Mouse (Mus musculus) midbrain, embryonic 13.5 days (tissue): ENCODE measurements around the gene Unkl. TPM values are rescaled to one million over a fixed set of nuclear protein-coding genes. Genes with fewer than 3 reads are reported as not detected.
A peak's percentile ranks its signal among the peaks of the same experiment; 100 is the strongest.

Experiments
- ATAC-seq: fragments of 200-750 bp; cut with Nextera tagmentation; 2 replicates; pipeline ENCODE4 v1.8.0; 2017; ENCODE audit warnings: mild to moderate bottlenecking, moderate TSS enrichment, moderate library complexity
- H3K27ac ChIP-seq: fragments of 300-500 bp; sonication (generic); 2 replicates; pipeline ENCODE4 v1.5.1; 2015; ENCODE audit warnings: inconsistent platforms, mild to moderate bottlenecking, moderate library complexity
- H3K27me3 ChIP-seq: fragments of 300-500 bp; sonication (generic); 2 replicates; pipeline ENCODE4 v1.6.1; 2015; ENCODE audit warnings: mild to moderate bottlenecking, inconsistent platforms
- H3K36me3 ChIP-seq: fragments of 300-500 bp; sonication (generic); 2 replicates; pipeline ENCODE4 v1.6.1; 2015; ENCODE audit warnings: mild to moderate bottlenecking, inconsistent platforms
- H3K4me1 ChIP-seq: fragments of 300-500 bp; sonication (generic); replicated peaks from 2 replicates; pipeline ENCODE4 v1.6.1; 2015; ENCODE audit warnings: inconsistent platforms
- H3K4me2 ChIP-seq: fragments of 300-500 bp; sonication (generic); replicated peaks from 2 replicates; pipeline ENCODE4 v1.6.1; 2015; ENCODE audit warnings: moderate library complexity, mild to moderate bottlenecking, inconsistent platforms
- H3K4me3 ChIP-seq: fragments of 300-500 bp; sonication (generic); replicated peaks from 2 replicates; pipeline ENCODE4 v1.5.1; 2015; ENCODE audit warnings: mild to moderate bottlenecking, inconsistent platforms
- H3K9ac ChIP-seq: fragments of 300-500 bp; sonication (generic); replicated peaks from 2 replicates; pipeline ENCODE4 v1.6.1; 2015; ENCODE audit warnings: mild to moderate bottlenecking, inconsistent platforms
- H3K9me3 ChIP-seq: fragments of 300-500 bp; sonication (generic); 2 replicates; pipeline ENCODE4 v1.6.1; 2016; ENCODE audit warnings: mild to moderate bottlenecking, inconsistent platforms
- WGBS: fragments of 180-500 bp; shearing (Covaris S2); methylation state at CpG from one replicate; pipeline ENCODE4 v1.1.7; 2015; 5-methylcytosine and 5-hydroxymethylcytosine counted together
- polyA plus RNA-seq: library from polyadenylated mRNA; unstranded; fragments of >200 nt; fragmentation: Nextera tagmentation; extraction: Ambion mirVana; gene quantifications from 2 replicates; pipeline ENCODE4 v1.2.1, GENCODE M21; 2015

Unkl gene
- polyA plus RNA-seq, 1 experiment from 2014 or later, result 13.0 TPM

- Histone ChIP-seq H3K9me3 (no peaks in the 10 kb centered on the region), H3K27me3 (peaks cover 6% of the 10 kb centered on the region; the same call in 1 of the 2 replicates), H3K9ac (peak overlapping the region; percentile 77), H3K27ac (peak overlapping the region; percentile 95; the same call in 1 of the 2 replicates), H3K4me1 (peaks cover 36% of the 10 kb centered on the region), H3K4me2 (peak overlapping the region; percentile 100), H3K36me3 (no peaks in the 10 kb centered on the region), H3K4me3 (peak overlapping the region; percentile 81)
- 10% methylated on average over 17 of the region's 17 CpGs for WGBS
- ATAC-seq, result peak; percentile 42
These were observed 3.2 kb upstream of the Unkl start for GRCm38 (mm10) chr17:25184961-25185360.

- ATAC-seq, result no peak
- H3K4me2 ChIP-seq, result peak overlapping the region; percentile 94
- peak overlapping the region; percentile 98 for H3K4me3 ChIP-seq
- H3K9ac ChIP-seq, result peak overlapping the region; percentile 91
- H3K4me1 ChIP-seq, result peaks cover 42% of the 10 kb centered on the region
- H3K36me3 ChIP-seq, result peaks cover 10% of the 10 kb centered on the region
- no peaks in the 10 kb centered on the region for H3K27me3 ChIP-seq
- no peaks in the 10 kb centered on the region for H3K9me3 ChIP-seq
- WGBS, result 7% methylated on average over 11 of the region's 11 CpGs
- H3K27ac ChIP-seq, result peak overlapping the region; percentile 82
These were observed 430 bp upstream of the Unkl start for GRCm38 (mm10) chr17:25187784-25188149.

GRCm38 (mm10) chr17:25189091-25189490 is 894 bp downstream of the Unkl start:
- WGBS, result 3% methylated on average over 16 of the region's 16 CpGs
- H3K27me3 ChIP-seq, result no peaks in the 10 kb centered on the region
- peak overlapping the region; percentile 98 for H3K4me3 ChIP-seq
- H3K27ac ChIP-seq, result no peak overlapping the region
- H3K36me3 ChIP-seq, result peaks cover 14% of the 10 kb centered on the region
- peak overlapping the region; percentile 94 for H3K4me2 ChIP-seq
- H3K9me3 ChIP-seq, result no peaks in the 10 kb centered on the region
- peaks cover 35% of the 10 kb centered on the region for H3K4me1 ChIP-seq
- no peak for ATAC-seq
- H3K9ac ChIP-seq, result peak overlapping the region; percentile 91

DNA sequence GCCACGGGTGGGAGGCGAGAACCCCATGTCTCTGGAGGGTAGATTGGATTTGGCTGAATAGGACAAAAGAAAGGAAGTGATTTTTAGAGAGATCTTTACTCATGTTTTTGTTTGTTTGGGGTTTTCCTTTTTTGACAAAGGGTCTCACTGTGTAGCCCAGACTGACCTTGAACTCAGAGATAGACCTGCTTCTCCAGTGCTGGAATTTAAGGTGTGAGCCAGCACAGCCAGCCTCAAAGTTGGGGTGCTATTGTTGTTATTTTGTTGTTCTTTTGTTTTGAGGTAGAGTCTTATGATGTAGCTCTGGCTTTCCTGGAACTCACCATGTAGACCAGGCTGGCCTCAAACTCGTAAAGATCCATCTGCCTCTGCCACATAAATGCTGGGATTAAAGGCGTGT is 14.2 kb downstream of the Unkl start:
- no peak overlapping the region for H3K4me2 ChIP-seq
- ATAC-seq, result no peak
- H3K9ac ChIP-seq, result no peak overlapping the region
- no peak overlapping the region for H3K4me3 ChIP-seq
- H3K4me1 ChIP-seq, result no peaks in the 10 kb centered on the region
- no peak overlapping the region for H3K27ac ChIP-seq
- peaks cover 72% of the 10 kb centered on the region for H3K36me3 ChIP-seq
- no peaks in the 10 kb centered on the region for H3K27me3 ChIP-seq
- H3K9me3 ChIP-seq, result no peaks in the 10 kb centered on the region
- 95% methylated on average over 4 of the region's 4 CpGs for WGBS

- Histone ChIP-seq H3K9ac (no peak overlapping the region), H3K4me3 (no peak overlapping the region), H3K27ac (no peak overlapping the region), H3K4me2 (no peak overlapping the region), H3K4me1 (no peaks in the 10 kb centered on the region), H3K9me3 (no peaks in the 10 kb centered on the region), H3K27me3 (no peaks in the 10 kb centered on the region), H3K36me3 (peaks cover 93% of the 10 kb centered on the region)
- ATAC-seq, result no peak
- WGBS, result 91% methylated on average over 4 of the region's 4 CpGs
These were observed 21.8 kb downstream of the Unkl start for GRCm38 (mm10) chr17:25210006-25210405.

GRCm38 (mm10) chr17:25210680-25211466 is 22.7 kb downstream of the Unkl start:
- H3K4me1 ChIP-seq, result no peaks in the 10 kb centered on the region
- no peak overlapping the region for H3K9ac ChIP-seq
- H3K27ac ChIP-seq, result no peak overlapping the region
- no peak for ATAC-seq
- no peak overlapping the region for H3K4me2 ChIP-seq
- H3K4me3 ChIP-seq, result no peak overlapping the region
- 91% methylated on average over 15 of the region's 15 CpGs for WGBS
- H3K27me3 ChIP-seq, result no peaks in the 10 kb centered on the region
- peaks cover 94% of the 10 kb centered on the region for H3K36me3 ChIP-seq
- no peaks in the 10 kb centered on the region for H3K9me3 ChIP-seq

DNA sequence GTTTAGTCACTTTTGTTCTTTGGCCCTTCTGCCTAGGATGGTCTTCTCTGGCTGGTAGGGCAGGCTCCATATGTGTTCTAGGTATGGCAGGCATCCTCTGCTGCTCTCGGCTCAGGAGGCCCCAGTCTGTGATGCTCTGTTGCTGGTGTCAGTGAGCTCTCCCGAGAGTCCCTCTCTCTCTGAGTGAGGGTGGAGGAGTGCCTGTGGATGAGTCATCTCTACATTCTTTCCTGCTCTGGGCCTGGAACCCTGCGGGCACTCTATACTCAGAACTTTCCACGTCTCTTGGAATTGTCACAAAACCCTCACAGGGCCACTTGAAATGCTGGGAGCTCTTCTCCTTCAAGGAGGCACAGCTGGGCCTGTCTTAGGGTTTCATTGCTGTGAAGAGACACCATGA is 23.5 kb downstream of the Unkl start:
- Histone ChIP-seq H3K4me3 (no peak overlapping the region), H3K27me3 (no peaks in the 10 kb centered on the region), H3K9ac (no peak overlapping the region), H3K9me3 (no peaks in the 10 kb centered on the region), H3K4me2 (no peak overlapping the region), H3K36me3 (peaks cover 96% of the 10 kb centered on the region), H3K27ac (no peak overlapping the region), H3K4me1 (no peaks in the 10 kb centered on the region)
- WGBS, result 90% methylated on average over 4 of the region's 4 CpGs
- no peak for ATAC-seq

- H3K36me3 ChIP-seq, result peaks cover 85% of the 10 kb centered on the region
- H3K4me3 ChIP-seq, result no peak overlapping the region
- H3K4me1 ChIP-seq, result no peaks in the 10 kb centered on the region
- no peak overlapping the region for H3K4me2 ChIP-seq
- WGBS, result 91% methylated on average over 3 of the region's 3 CpGs
- no peak for ATAC-seq
- H3K9ac ChIP-seq, result no peak overlapping the region
- no peaks in the 10 kb centered on the region for H3K9me3 ChIP-seq
- no peak overlapping the region for H3K27ac ChIP-seq
- H3K27me3 ChIP-seq, result no peaks in the 10 kb centered on the region
These were observed 27.2 kb downstream of the Unkl start for GRCm38 (mm10) chr17:25215431-25215830.

GRCm38 (mm10) chr17:25218967-25219366 is 30.8 kb downstream of the Unkl start:
- 92% methylated on average over 9 of the region's 9 CpGs for WGBS
- Histone ChIP-seq H3K9me3 (no peaks in the 10 kb centered on the region), H3K4me2 (no peak overlapping the region), H3K36me3 (peaks cover 56% of the 10 kb centered on the region), H3K4me3 (no peak overlapping the region), H3K27ac (no peak overlapping the region), H3K27me3 (no peaks in the 10 kb centered on the region), H3K4me1 (peaks cover 16% of the 10 kb centered on the region), H3K9ac (no peak overlapping the region)
- no peak for ATAC-seq

- H3K4me2 ChIP-seq, result no peak overlapping the region
- H3K27me3 ChIP-seq, result no peaks in the 10 kb centered on the region
- H3K9ac ChIP-seq, result no peak overlapping the region
- H3K9me3 ChIP-seq, result no peaks in the 10 kb centered on the region
- 94% methylated on average over 15 of the region's 15 CpGs for WGBS
- no peak overlapping the region for H3K27ac ChIP-seq
- H3K4me1 ChIP-seq, result peaks cover 16% of the 10 kb centered on the region
- ATAC-seq, result no peak
- peaks cover 48% of the 10 kb centered on the region for H3K36me3 ChIP-seq
- no peak overlapping the region for H3K4me3 ChIP-seq
These were observed 31.5 kb downstream of the Unkl start for GRCm38 (mm10) chr17:25219492-25220295.

DNA sequence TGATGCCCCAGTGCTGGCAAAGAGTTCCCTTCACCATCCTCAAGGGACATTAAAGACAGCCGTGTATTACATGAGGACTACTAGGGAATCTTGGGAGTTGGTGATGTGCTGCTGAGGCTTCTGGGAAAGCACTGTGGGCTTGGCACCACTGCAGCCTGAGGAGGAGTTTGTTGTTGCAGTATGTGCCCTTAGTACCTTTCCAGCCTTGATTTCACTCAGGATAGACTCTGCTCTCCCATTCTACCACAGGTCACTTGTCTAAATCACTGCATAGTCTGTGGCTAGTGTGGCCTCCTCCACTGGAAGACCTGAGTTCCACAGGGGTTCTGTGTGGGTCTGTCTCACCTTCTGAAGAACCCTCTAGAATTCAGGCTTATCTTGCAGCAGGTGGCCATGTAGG is 32.5 kb downstream of the Unkl start:
- Histone ChIP-seq H3K4me2 (no peak overlapping the region), H3K27me3 (no peaks in the 10 kb centered on the region), H3K4me1 (peaks cover 16% of the 10 kb centered on the region), H3K9ac (no peak overlapping the region), H3K9me3 (no peaks in the 10 kb centered on the region), H3K4me3 (no peak overlapping the region), H3K27ac (no peak overlapping the region), H3K36me3 (peaks cover 40% of the 10 kb centered on the region)
- WGBS, result 90% methylated on average over 1 of the region's 1 CpGs
- no peak for ATAC-seq

DNA sequence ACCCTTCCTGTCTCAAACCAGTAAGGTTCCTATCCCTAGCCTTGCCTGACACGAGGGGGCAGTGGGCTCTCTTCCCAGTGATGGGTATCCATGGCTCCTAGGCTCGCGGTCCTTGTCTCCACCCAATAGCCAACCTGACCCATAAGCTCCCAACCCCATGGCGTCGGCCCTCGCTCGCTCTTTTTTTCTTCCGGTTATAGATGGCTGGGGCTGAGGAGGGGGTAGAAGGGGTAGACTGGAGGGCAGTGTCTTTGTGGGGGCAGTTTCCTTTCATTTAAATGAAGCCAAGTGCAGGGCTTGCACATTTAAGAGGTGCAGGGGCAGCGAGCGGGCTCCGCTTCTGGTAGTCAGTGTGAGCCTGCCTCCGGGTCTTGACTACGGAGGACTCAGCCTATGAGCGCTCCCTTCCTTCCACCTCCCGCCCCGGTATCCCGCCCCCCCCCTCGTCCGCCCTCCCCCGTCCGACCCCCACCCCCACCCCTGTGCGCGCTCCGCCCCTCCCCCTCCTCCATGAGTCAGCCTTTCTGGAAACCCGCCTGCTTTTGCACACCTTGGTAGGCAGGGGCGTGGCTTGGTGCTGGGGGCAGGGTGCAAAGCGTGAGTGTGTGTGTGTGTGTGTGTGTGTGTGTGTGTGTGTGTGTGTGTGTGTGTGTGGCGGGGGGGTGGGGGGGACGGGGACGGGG is 33.8 kb downstream of the Unkl start:
- no peaks in the 10 kb centered on the region for H3K9me3 ChIP-seq
- WGBS, result 1% methylated on average over 22 of the region's 30 CpGs
- no peaks in the 10 kb centered on the region for H3K27me3 ChIP-seq
- H3K4me3 ChIP-seq, result peak overlapping the region; percentile 41
- H3K4me2 ChIP-seq, result peak overlapping the region; percentile 65
- peaks cover 37% of the 10 kb centered on the region for H3K36me3 ChIP-seq
- peak overlapping the region; percentile 66 for H3K9ac ChIP-seq
- peak overlapping the region; percentile 71 for H3K27ac ChIP-seq
- peak; percentile 92 for ATAC-seq
- H3K4me1 ChIP-seq, result peaks cover 16% of the 10 kb centered on the region
